Mouse (Mus musculus): ENCODE measurements around the gene Dapl1. TPM values are rescaled to one million over a fixed set of nuclear protein-coding genes. Genes with fewer than 3 reads are reported as not detected.

Gene Dapl1
- polyA plus RNA-seq (2016; fragmentation: Nextera tagmentation; extraction: Ambion mirVana) = not detected in 2 replicates

- 66% methylated on average over 9 of the region's 9 CpGs for WGBS (ENCODE audit: insufficient replicate concordance)
- no peaks in the 10 kb centered on the region for H3K4me1 ChIP-seq
- H3K4me3 ChIP-seq = no peak within 1 kb of the TSS
- no peak within 1 kb of the TSS for H3K9ac ChIP-seq
- H3K27me3 ChIP-seq (replicated peaks) = no peaks in the 10 kb centered on the region
- no peak within 1 kb of the TSS for H3K27ac ChIP-seq
- no peaks in the 10 kb centered on the region for H3K9me3 ChIP-seq (replicated peaks)
- no peak for ATAC-seq
- H3K4me2 ChIP-seq = no peak within 1 kb of the TSS
- no peaks in the 10 kb centered on the region for H3K36me3 ChIP-seq
Measured at GRCm38 (mm10) chr2:59484438-59484837, at the start of gene Dapl1. Dapl1 (plus strand) TSS chr2:59484653.

- H3K27me3 ChIP-seq (replicated peaks) = no peaks in the 10 kb centered on the region
- H3K27ac ChIP-seq = no peak overlapping the region
- no peaks in the 10 kb centered on the region for H3K9me3 ChIP-seq (replicated peaks)
- no peak overlapping the region for H3K9ac ChIP-seq
- no peak for ATAC-seq
- H3K4me1 ChIP-seq = 0 out of 2 replicates have a peak, but pooled peaks cover 4% of the 10 kb centered on the region
- no peaks in the 10 kb centered on the region for H3K36me3 ChIP-seq
- 75% methylated on average over 9 of the region's 9 CpGs for WGBS (ENCODE audit: insufficient replicate concordance)
- no peak overlapping the region for H3K4me3 ChIP-seq
- no peak overlapping the region for H3K4me2 ChIP-seq
Measured at GRCm38 (mm10) chr2:59434820-59435219, 49.6 kb upstream of the Dapl1 start.

GRCm38 (mm10) chr2:59437684-59438393, 46.6 kb upstream of the Dapl1 start:
- no peak for ATAC-seq
- no peaks in the 10 kb centered on the region for H3K36me3 ChIP-seq
- H3K9ac ChIP-seq = no peak overlapping the region
- 67% methylated on average over 12 of the region's 12 CpGs for WGBS (ENCODE audit: insufficient replicate concordance)
- no peak overlapping the region for H3K27ac ChIP-seq
- no peaks in the 10 kb centered on the region for H3K27me3 ChIP-seq (replicated peaks)
- H3K4me3 ChIP-seq = no peak overlapping the region
- no peaks in the 10 kb centered on the region for H3K9me3 ChIP-seq (replicated peaks)
- 0 out of 2 replicates have a peak, but pooled peaks cover 4% of the 10 kb centered on the region for H3K4me1 ChIP-seq
- no peak overlapping the region for H3K4me2 ChIP-seq

- Histone ChIP-seq H3K4me2 (peak overlapping the region; percentile 19; the same call in 1 of the 2 replicates), H3K4me3 (no peak overlapping the region), H3K27ac (no peak overlapping the region), H3K9me3 (replicated peaks) (no peaks in the 10 kb centered on the region), H3K4me1 (0 out of 2 replicates have a peak, but pooled peaks cover 4% of the 10 kb centered on the region), H3K27me3 (replicated peaks) (no peaks in the 10 kb centered on the region), H3K36me3 (no peaks in the 10 kb centered on the region), H3K9ac (no peak overlapping the region)
- no peak for ATAC-seq
- 6% methylated on average over 10 of the region's 10 CpGs for WGBS (ENCODE audit: insufficient replicate concordance)
Measured at GRCm38 (mm10) chr2:59438479-59438935, 45.9 kb upstream of the Dapl1 start.

- Histone ChIP-seq H3K9ac (no peak overlapping the region), H3K4me2 (no peak overlapping the region), H3K4me3 (no peak overlapping the region), H3K27ac (no peak overlapping the region), H3K27me3 (replicated peaks) (no peaks in the 10 kb centered on the region), H3K4me1 (0 out of 2 replicates have a peak, but pooled peaks cover 4% of the 10 kb centered on the region), H3K36me3 (no peaks in the 10 kb centered on the region), H3K9me3 (replicated peaks) (no peaks in the 10 kb centered on the region)
- ATAC-seq = no peak
- WGBS (ENCODE audit: insufficient replicate concordance) = 73% methylated on average over 9 of the region's 9 CpGs
Measured at GRCm38 (mm10) chr2:59439824-59440223, 44.6 kb upstream of the Dapl1 start.

- H3K27ac ChIP-seq = no peak overlapping the region
- WGBS (ENCODE audit: insufficient replicate concordance) = 22% methylated on average over 5 of the region's 5 CpGs
- no peak overlapping the region for H3K9ac ChIP-seq
- no peaks in the 10 kb centered on the region for H3K36me3 ChIP-seq
- 0 out of 2 replicates have a peak, but pooled peaks cover 4% of the 10 kb centered on the region for H3K4me1 ChIP-seq
- no peak for ATAC-seq
- no peaks in the 10 kb centered on the region for H3K9me3 ChIP-seq (replicated peaks)
- no peak overlapping the region for H3K4me3 ChIP-seq
- H3K27me3 ChIP-seq (replicated peaks) = no peaks in the 10 kb centered on the region
- no peak overlapping the region for H3K4me2 ChIP-seq
Measured at GRCm38 (mm10) chr2:59440481-59440880, 44.0 kb upstream of the Dapl1 start.

GRCm38 (mm10) chr2:59441681-59442080, 42.8 kb upstream of the Dapl1 start:
- Histone ChIP-seq H3K27ac (no peak overlapping the region), H3K4me3 (no peak overlapping the region), H3K36me3 (no peaks in the 10 kb centered on the region), H3K27me3 (replicated peaks) (no peaks in the 10 kb centered on the region), H3K9ac (no peak overlapping the region), H3K4me1 (0 out of 2 replicates have a peak, but pooled peaks cover 4% of the 10 kb centered on the region), H3K9me3 (replicated peaks) (no peaks in the 10 kb centered on the region), H3K4me2 (no peak overlapping the region)
- 70% methylated on average over 5 of the region's 5 CpGs for WGBS (ENCODE audit: insufficient replicate concordance)
- no peak for ATAC-seq

GRCm38 (mm10) chr2:59446671-59447070, 37.8 kb upstream of the Dapl1 start:
- Histone ChIP-seq H3K27me3 (replicated peaks) (no peaks in the 10 kb centered on the region), H3K4me1 (no peaks in the 10 kb centered on the region), H3K36me3 (no peaks in the 10 kb centered on the region), H3K9ac (no peak overlapping the region), H3K4me3 (no peak overlapping the region), H3K9me3 (replicated peaks) (no peaks in the 10 kb centered on the region), H3K4me2 (no peak overlapping the region), H3K27ac (no peak overlapping the region)
- no peak for ATAC-seq
- WGBS (ENCODE audit: insufficient replicate concordance) = 64% methylated on average over 6 of the region's 6 CpGs

GRCm38 (mm10) chr2:59447712-59448111, 36.7 kb upstream of the Dapl1 start:
- 40% methylated on average over 2 of the region's 2 CpGs for WGBS (ENCODE audit: insufficient replicate concordance)
- Histone ChIP-seq H3K9me3 (replicated peaks) (no peaks in the 10 kb centered on the region), H3K4me1 (no peaks in the 10 kb centered on the region), H3K27me3 (replicated peaks) (no peaks in the 10 kb centered on the region), H3K36me3 (no peaks in the 10 kb centered on the region), H3K9ac (no peak overlapping the region), H3K4me3 (no peak overlapping the region), H3K27ac (no peak overlapping the region), H3K4me2 (no peak overlapping the region)
- no peak for ATAC-seq

- no peak for ATAC-seq
- no peak overlapping the region for H3K4me2 ChIP-seq
- no peaks in the 10 kb centered on the region for H3K27me3 ChIP-seq (replicated peaks)
- no peak overlapping the region for H3K4me3 ChIP-seq
- H3K9me3 ChIP-seq (replicated peaks) = no peaks in the 10 kb centered on the region
- 67% methylated on average over 3 of the region's 3 CpGs for WGBS (ENCODE audit: insufficient replicate concordance)
- no peak overlapping the region for H3K9ac ChIP-seq
- H3K36me3 ChIP-seq = no peaks in the 10 kb centered on the region
- H3K27ac ChIP-seq = no peak overlapping the region
- H3K4me1 ChIP-seq = no peaks in the 10 kb centered on the region
Measured at GRCm38 (mm10) chr2:59448516-59448915, 35.9 kb upstream of the Dapl1 start.

- Histone ChIP-seq H3K9ac (no peak overlapping the region), H3K27me3 (replicated peaks) (no peaks in the 10 kb centered on the region), H3K4me1 (no peaks in the 10 kb centered on the region), H3K36me3 (no peaks in the 10 kb centered on the region), H3K4me2 (no peak overlapping the region), H3K9me3 (replicated peaks) (no peaks in the 10 kb centered on the region), H3K4me3 (no peak overlapping the region), H3K27ac (no peak overlapping the region)
- WGBS (ENCODE audit: insufficient replicate concordance) = 39% methylated on average over 4 of the region's 4 CpGs
- no peak for ATAC-seq
Measured at GRCm38 (mm10) chr2:59448921-59449320, 35.5 kb upstream of the Dapl1 start.

GRCm38 (mm10) chr2:59451675-59452074, 32.8 kb upstream of the Dapl1 start:
- no peak overlapping the region for H3K9ac ChIP-seq
- H3K27ac ChIP-seq = no peak overlapping the region
- H3K9me3 ChIP-seq (replicated peaks) = no peaks in the 10 kb centered on the region
- H3K4me1 ChIP-seq = no peaks in the 10 kb centered on the region
- H3K4me3 ChIP-seq = no peak overlapping the region
- WGBS (ENCODE audit: insufficient replicate concordance) = 73% methylated on average over 2 of the region's 2 CpGs
- H3K27me3 ChIP-seq (replicated peaks) = no peaks in the 10 kb centered on the region
- no peak overlapping the region for H3K4me2 ChIP-seq
- H3K36me3 ChIP-seq = no peaks in the 10 kb centered on the region
- no peak for ATAC-seq
